Mouse (Mus musculus): Measurements from ENCODE around the gene Aldoart1.

The Aldoart1 gene

DNA sequence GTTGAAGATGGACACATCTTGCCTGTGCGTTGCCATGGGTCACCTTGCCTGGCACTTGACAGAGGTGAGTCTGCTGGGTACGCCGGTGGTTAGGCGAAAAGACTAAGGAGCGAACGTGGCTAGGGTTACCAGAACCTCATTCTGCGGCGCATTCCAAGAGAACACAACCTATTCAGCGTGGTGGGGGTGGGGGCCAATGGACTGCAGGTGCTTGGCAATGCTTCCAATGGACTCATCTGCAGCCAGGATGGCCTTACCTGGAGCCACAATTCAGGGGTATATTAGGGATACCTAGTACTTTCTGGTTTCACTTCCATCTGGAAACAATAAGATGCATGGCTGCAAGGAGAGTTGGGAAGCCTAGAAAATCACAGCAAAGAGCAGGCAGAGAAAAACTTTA, at the start of gene Aldoart1:
Gene Aldoart1, minus strand, starts transcription at position 101 of the 400 bp plus-strand sequence.
- DNase-seq (ENCODE audit: low spot score in 2 of 2) = no peak

- no peak for DNase-seq (ENCODE audit: low spot score in 2 of 2)
Measured at GRCm38 (mm10) chr4:72901566-72901965, 49.1 kb upstream of the Aldoart1 start.

DNA sequence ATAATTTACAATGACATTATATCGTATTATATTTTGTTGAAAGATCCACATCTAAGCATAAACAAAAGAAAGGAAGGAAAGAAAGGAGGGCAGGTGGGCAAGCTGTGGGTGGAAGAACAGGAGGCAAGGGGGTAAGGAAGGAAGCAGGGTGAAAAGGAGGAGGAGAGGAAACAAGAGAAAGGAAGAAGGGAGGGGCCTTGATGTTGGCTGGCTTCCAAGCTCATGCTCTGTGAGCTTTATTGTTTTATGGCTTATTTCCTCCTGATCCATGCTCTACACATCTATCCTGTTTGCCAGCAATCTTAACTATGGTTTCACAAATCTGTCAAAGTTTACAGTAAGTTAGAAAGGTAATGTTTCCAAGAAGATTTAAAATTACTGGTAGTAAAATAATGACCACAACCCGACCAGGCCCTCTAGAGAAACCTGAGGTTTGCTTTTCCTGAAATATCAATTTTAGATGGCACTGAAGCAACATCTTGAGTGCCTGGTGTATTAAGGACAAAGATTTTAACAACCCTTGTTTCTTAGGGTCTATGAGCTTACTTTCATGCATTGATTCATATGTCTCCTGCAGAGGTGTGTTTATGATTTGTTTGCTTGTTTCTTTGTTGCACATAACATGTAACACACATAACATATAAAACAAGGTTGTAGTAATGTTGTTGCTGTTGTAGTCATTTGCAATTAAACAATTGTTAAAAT, 13.1 kb upstream of the Aldoart1 start:
- DNase-seq (ENCODE audit: low spot score in 2 of 2) = no peak

GRCm38 (mm10) chr4:72844276-72844675, 8.2 kb downstream of the Aldoart1 start:
- DNase-seq (ENCODE audit: low spot score in 2 of 2) = no peak

- DNase-seq (ENCODE audit: low spot score in 2 of 2) = no peak
Measured at GRCm38 (mm10) chr4:72843025-72843424, 9.4 kb downstream of the Aldoart1 start.

- DNase-seq (ENCODE audit: low spot score in 2 of 2) = no peak
Measured at GRCm38 (mm10) chr4:72836430-72836829, 16.0 kb downstream of the Aldoart1 start.

DNA sequence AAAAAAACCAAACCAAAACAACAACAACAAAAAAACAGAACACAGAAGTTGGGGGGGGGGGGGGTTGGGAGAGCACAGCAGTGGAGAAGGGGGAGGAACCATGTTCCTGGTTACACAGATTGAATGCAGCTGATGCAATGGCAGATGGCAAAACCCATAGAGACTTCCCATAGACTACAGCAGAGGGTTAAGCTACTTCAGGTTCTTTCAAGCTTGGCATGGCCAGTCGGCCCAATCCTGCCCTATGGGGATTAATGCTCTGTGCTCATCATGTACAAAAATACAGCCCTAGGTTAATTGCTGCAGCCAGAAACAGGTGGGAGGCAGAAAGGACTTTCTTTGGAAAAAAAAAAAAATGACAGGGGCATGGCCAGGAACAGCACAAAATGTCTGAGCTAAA, 17.0 kb downstream of the Aldoart1 start:
- no peak for DNase-seq (ENCODE audit: low spot score in 2 of 2)

- no peak for DNase-seq (ENCODE audit: low spot score in 2 of 2)
Measured at GRCm38 (mm10) chr4:72800816-72801215, 51.6 kb downstream of the Aldoart1 start.
